Mouse (Mus musculus): Measurements from ENCODE around the gene Bmp7. TPM values are rescaled to one million over a fixed set of nuclear protein-coding genes. Genes with fewer than 3 reads are reported as not detected.

Gene Bmp7
- total and polyA plus RNA-seq, 2 experiments from 2014 or later = 11.8 to 51.3 TPM

DNA sequence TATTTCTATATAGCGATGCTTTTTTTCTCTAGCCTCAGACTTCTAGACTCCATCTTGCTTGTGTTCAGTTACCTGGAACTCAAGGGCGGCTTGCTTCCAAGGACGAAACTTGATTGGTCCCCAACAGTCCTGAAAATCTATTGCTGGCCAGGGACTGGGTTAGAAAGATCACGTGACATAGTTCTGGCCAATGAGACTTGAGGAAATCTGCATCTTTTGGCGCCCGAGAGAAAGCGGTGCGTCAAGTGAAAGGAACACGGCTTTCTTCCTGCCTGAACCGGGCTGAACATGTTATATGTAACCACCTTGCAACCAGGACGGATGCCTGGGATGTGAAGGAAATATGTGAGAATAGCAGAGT is 114.4 kb downstream of the Bmp7 start:
- Histone ChIP-seq H3K4me3 (ENCODE audit: low read depth, low read length) (no peak overlapping the region), H3K4me2 (ENCODE audit: low read depth, low read length) (no peak overlapping the region), H3K9ac (replicated peaks; ENCODE audit: low read depth, low read length) (no peak overlapping the region), H3K9me3 (replicated peaks; ENCODE audit: control insufficient read depth, low read length) (no peaks in the 10 kb centered on the region), H3K36me3 (replicated peaks; ENCODE audit: control insufficient read depth, insufficient read depth, low read length) (no peaks in the 10 kb centered on the region), H3K27me3 (ENCODE audit: control insufficient read depth, insufficient read depth, low read length) (peaks cover 35% of the 10 kb centered on the region), H3K27ac (ENCODE audit: low read depth) (no peak overlapping the region), H3K4me1 (ENCODE audit: control insufficient read depth, insufficient read depth) (no peaks in the 10 kb centered on the region)
- DNase-seq (ENCODE audit: low spot score) = no peak
- no peak for ATAC-seq (ENCODE audit: insufficient read depth, low read depth)
- 80% methylated on average over 11 of the region's 11 CpGs for WGBS
- no peak for TF ChIP-seq CTCF (IDR thresholded peaks at IDR 0.05; ENCODE audit: low read depth)
- no peak for TF ChIP-seq EP300 (IDR thresholded peaks at IDR 0.05; ENCODE audit: low read depth)

DNA sequence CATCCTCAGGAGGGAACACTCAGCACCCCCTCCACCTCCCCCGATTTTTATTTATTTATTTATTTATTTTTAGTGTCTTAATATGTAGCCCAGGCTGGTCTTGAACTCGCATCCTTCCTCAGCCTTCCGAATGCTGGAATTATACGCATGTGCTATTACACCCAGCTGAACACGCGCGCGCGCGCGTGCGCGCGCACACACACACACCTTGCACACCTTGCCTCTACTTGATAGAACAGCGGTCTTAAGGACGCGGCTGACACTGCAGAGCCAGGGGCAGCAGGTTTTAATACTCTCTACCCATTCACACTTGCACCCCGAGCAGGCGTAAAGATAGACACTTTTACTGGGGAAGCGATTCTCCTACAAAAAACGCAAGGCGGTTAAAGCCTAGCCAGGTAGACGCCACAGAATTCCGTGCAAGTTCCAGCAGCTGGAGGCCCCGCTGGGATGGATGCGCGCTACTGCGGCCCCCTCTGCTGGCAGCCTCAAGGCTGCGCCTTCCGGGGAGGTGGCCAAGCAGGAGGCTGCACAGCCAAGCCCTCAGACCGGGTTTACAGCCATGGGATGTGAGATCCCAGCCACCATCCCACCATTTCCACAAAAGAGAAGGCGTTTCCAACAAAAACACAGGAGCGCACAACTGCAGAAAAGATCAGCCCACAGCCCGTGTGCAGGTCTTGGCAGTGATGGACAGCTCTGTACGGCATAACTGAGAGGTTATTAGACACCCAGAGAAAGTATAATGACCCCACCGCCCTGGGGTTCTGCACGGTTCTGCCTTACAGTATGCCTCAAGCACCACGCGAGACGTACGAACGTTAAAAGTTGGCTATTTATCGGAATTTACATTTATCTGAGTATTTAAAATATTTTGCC is 115.0 kb downstream of the Bmp7 start:
- peaks cover 35% of the 10 kb centered on the region for H3K27me3 ChIP-seq (ENCODE audit: control insufficient read depth, insufficient read depth, low read length)
- ATAC-seq (ENCODE audit: insufficient read depth, low read depth) = 0 out of 2 replicates have a peak, but pooled peaks have one; percentile 60
- WGBS = 15% methylated on average over 43 of the region's 43 CpGs
- H3K4me3 ChIP-seq (ENCODE audit: low read depth, low read length) = no peak overlapping the region
- no peaks in the 10 kb centered on the region for H3K36me3 ChIP-seq (replicated peaks; ENCODE audit: control insufficient read depth, insufficient read depth, low read length)
- H3K4me1 ChIP-seq (ENCODE audit: control insufficient read depth, insufficient read depth) = no peaks in the 10 kb centered on the region
- H3K9me3 ChIP-seq (replicated peaks; ENCODE audit: control insufficient read depth, low read length) = no peaks in the 10 kb centered on the region
- no peak overlapping the region for H3K9ac ChIP-seq (replicated peaks; ENCODE audit: low read depth, low read length)
- peak; percentile 75 for TF ChIP-seq CTCF (IDR thresholded peaks at IDR 0.05; ENCODE audit: low read depth)
- TF ChIP-seq EP300 (IDR thresholded peaks at IDR 0.05; ENCODE audit: low read depth) = no peak
- 0 out of 2 replicates have a peak overlapping the region, but pooled peaks have one; percentile 20 for H3K4me2 ChIP-seq (ENCODE audit: low read depth, low read length)
- peak; percentile 58 for DNase-seq (ENCODE audit: low spot score)
- no peak overlapping the region for H3K27ac ChIP-seq (ENCODE audit: low read depth)

DNA sequence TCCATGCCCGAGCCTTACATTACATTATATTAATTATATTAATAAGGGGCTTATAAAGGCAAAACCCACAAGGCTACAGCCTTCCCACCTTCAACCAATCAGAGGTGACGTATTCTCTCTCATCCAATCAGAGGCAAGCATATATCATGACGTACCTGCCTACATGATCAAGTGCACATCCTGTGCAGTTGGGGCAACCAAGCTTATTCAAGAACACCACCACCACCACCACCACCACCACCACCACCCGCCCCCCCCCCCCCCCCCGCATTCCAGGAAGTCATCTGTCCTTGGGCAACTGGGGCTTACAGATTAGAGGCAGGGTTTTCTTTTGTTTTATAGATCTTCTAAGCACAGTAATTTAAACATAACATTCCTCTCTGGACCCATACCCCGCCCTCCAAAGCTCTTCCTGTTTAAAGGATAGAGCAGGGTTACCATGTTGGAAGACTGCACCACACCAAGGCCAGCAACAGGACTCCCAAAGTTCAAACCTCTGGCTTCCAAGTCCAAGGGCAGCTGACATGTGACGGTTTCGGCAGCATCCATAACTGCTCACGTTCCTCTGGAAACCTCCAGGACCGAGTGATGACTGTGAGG is 121.4 kb downstream of the Bmp7 start:
- DNase-seq (ENCODE audit: low spot score) = no peak
- WGBS = 64% methylated on average over 10 of the region's 10 CpGs
- Histone ChIP-seq H3K36me3 (replicated peaks; ENCODE audit: control insufficient read depth, insufficient read depth, low read length) (no peaks in the 10 kb centered on the region), H3K27me3 (ENCODE audit: control insufficient read depth, insufficient read depth, low read length) (peaks cover 6% of the 10 kb centered on the region; the same call in 1 of the 2 replicates), H3K4me1 (ENCODE audit: control insufficient read depth, insufficient read depth) (no peaks in the 10 kb centered on the region), H3K9me3 (replicated peaks; ENCODE audit: control insufficient read depth, low read length) (no peaks in the 10 kb centered on the region), H3K4me2 (ENCODE audit: low read depth, low read length) (no peak overlapping the region), H3K4me3 (ENCODE audit: low read depth, low read length) (no peak overlapping the region), H3K9ac (replicated peaks; ENCODE audit: low read depth, low read length) (no peak overlapping the region), H3K27ac (ENCODE audit: low read depth) (no peak overlapping the region)
- no peak for ATAC-seq (ENCODE audit: insufficient read depth, low read depth)
- TF ChIP-seq CTCF (IDR thresholded peaks at IDR 0.05; ENCODE audit: low read depth) (no peak), EP300 (IDR thresholded peaks at IDR 0.05; ENCODE audit: low read depth) (no peak)

Small RNA genes within 50 kb of the gene (microRNA-seq; reads per million reads assigned to microRNA genes)
- gene Gm22773 = not detected

Other genes starting within 250 kb of the Bmp7 start
- gene Spo11, start 37.4 kb upstream of the Bmp7 start, total RNA-seq (2014; rRNA removed; ENCODE audit: low replicate concordance) = 19.1 TPM in 1 of 2 replicates, not detected in the other
- 0.18 TPM in 1 of 2 replicates, not detected in the other for gene Spo11, start 37.4 kb upstream of the Bmp7 start, polyA plus RNA-seq (2015; fragmentation: Nextera tagmentation; extraction: Ambion mirVana)
- gene Rae1, start 59.8 kb upstream of the Bmp7 start, total RNA-seq (2014; rRNA removed; ENCODE audit: low replicate concordance) = 80.2 and 83.4 TPM in 2 replicates
- gene Rae1, start 59.8 kb upstream of the Bmp7 start, polyA plus RNA-seq (2015; fragmentation: Nextera tagmentation; extraction: Ambion mirVana) = 70.5 and 76.7 TPM in 2 replicates
- 85.0 and 119 TPM in 2 replicates for gene Rbm38, start 80.2 kb upstream of the Bmp7 start, total RNA-seq (2014; rRNA removed; ENCODE audit: low replicate concordance)
- 122 and 135 TPM in 2 replicates for gene Rbm38, start 80.2 kb upstream of the Bmp7 start, polyA plus RNA-seq (2015; fragmentation: Nextera tagmentation; extraction: Ambion mirVana)
- gene Ctcfl, start 179.2 kb upstream of the Bmp7 start, total RNA-seq (2014; rRNA removed; ENCODE audit: low replicate concordance) = not detected in 2 replicates
- gene Ctcfl, start 179.2 kb upstream of the Bmp7 start, polyA plus RNA-seq (2015; fragmentation: Nextera tagmentation; extraction: Ambion mirVana) = 0.22 and 0.26 TPM in 2 replicates
- 0.97 and 1.7 TPM in 2 replicates for gene Pck1, start 212.7 kb upstream of the Bmp7 start, total RNA-seq (2014; rRNA removed; ENCODE audit: low replicate concordance)
- gene Pck1, start 212.7 kb upstream of the Bmp7 start, polyA plus RNA-seq (2015; fragmentation: Nextera tagmentation; extraction: Ambion mirVana) = 0.29 and 0.37 TPM in 2 replicates